Mouse (Mus musculus) megakaryocyte, adult 5-6 weeks (primary cell): Measurements from ENCODE around the gene Rcn2. TPM values are rescaled to one million over a fixed set of nuclear protein-coding genes. Genes with fewer than 3 reads are reported as not detected.
A peak's percentile ranks its signal among the peaks of the same experiment; 100 is the strongest.

Experiments used
- ATAC-seq: 2 replicates; pipeline ENCODE4 v1.8.0; 2016; ENCODE audit warnings: mild to moderate bottlenecking, inconsistent platforms; ENCODE audit not compliant: poor library complexity, severe bottlenecking
- total RNA-seq, 2 experiments: library from RNA; stranded (forward) in 1 of 2; stranded (reverse) in 1 of 2; fragments of 153-499, 151-499 nt in 1 of 2; fragments of 221-1000, 200-1000 nt in 1 of 2; gene quantifications; 2 replicates each; pipeline versions ENCODE4 v1.2.3 to v1.2.4; 2015 to 2017

The Rcn2 gene
- total RNA-seq (2015) (42.7 and 43.2 TPM in 2 replicates), total RNA-seq (2017) (26.9 and 28.2 TPM in 2 replicates)

GRCm38 (mm10) chr9:56041372-56042180, at the start of gene Rcn2:
Gene Rcn2 (plus strand): TSS chr9:56041845.
- peak; percentile 99 for ATAC-seq

- peak; percentile 47; the same call in 1 of the 2 replicates for ATAC-seq
Observed at GRCm38 (mm10) chr9:56004679-56005078, 37.0 kb upstream of the Rcn2 start.

GRCm38 (mm10) chr9:56010450-56010849, 31.2 kb upstream of the Rcn2 start, which contains the start of gene 4930563M21Rik:
Gene 4930563M21Rik (minus strand): TSS chr9:56010550.
- no peak for ATAC-seq

GRCm38 (mm10) chr9:56024772-56025171, 16.9 kb upstream of the Rcn2 start:
- ATAC-seq, result no peak

- no peak for ATAC-seq
Observed at GRCm38 (mm10) chr9:56027292-56027691, 14.4 kb upstream of the Rcn2 start.

- ATAC-seq, result no peak
Observed at GRCm38 (mm10) chr9:56032219-56032618, 9.4 kb upstream of the Rcn2 start.

GRCm38 (mm10) chr9:56042181-56042621, 556 bp downstream of the Rcn2 start:
- ATAC-seq, result 0 out of 2 replicates have a peak, but pooled peaks have one; percentile 5

- ATAC-seq, result no peak
Observed at GRCm38 (mm10) chr9:56053796-56054195, 12.2 kb downstream of the Rcn2 start.

- ATAC-seq, result no peak
Observed at GRCm38 (mm10) chr9:56056147-56056546, 14.5 kb downstream of the Rcn2 start.

- ATAC-seq, result no peak
Observed at GRCm38 (mm10) chr9:56062336-56062735, 20.7 kb downstream of the Rcn2 start.

GRCm38 (mm10) chr9:56065011-56065410, 23.4 kb downstream of the Rcn2 start:
- ATAC-seq, result no peak

GRCm38 (mm10) chr9:56067964-56068363, 26.3 kb downstream of the Rcn2 start:
- ATAC-seq, result peak; percentile 86

- ATAC-seq, result no peak
Observed at GRCm38 (mm10) chr9:56068630-56069029, 27.0 kb downstream of the Rcn2 start.

GRCm38 (mm10) chr9:56072861-56073260, 31.2 kb downstream of the Rcn2 start:
- ATAC-seq, result no peak

GRCm38 (mm10) chr9:56074863-56075262, 33.2 kb downstream of the Rcn2 start:
- no peak for ATAC-seq

- peak; percentile 82 for ATAC-seq
Observed at GRCm38 (mm10) chr9:56075264-56075663, 33.6 kb downstream of the Rcn2 start.

- peak; percentile 83 for ATAC-seq
Observed at GRCm38 (mm10) chr9:56075901-56076620, 34.4 kb downstream of the Rcn2 start.

GRCm38 (mm10) chr9:56079587-56079986, 37.9 kb downstream of the Rcn2 start:
- peak; percentile 69 for ATAC-seq

GRCm38 (mm10) chr9:56086524-56086923, 44.9 kb downstream of the Rcn2 start:
- no peak for ATAC-seq

GRCm38 (mm10) chr9:56089778-56090520, 48.3 kb downstream of the Rcn2 start, which contains the start of gene Pstpip1:
Gene Pstpip1 (plus strand): TSS chr9:56089962.
- peak; percentile 84 for ATAC-seq
